Mouse (Mus musculus): ENCODE results near the gene Catsperd.

DNA sequence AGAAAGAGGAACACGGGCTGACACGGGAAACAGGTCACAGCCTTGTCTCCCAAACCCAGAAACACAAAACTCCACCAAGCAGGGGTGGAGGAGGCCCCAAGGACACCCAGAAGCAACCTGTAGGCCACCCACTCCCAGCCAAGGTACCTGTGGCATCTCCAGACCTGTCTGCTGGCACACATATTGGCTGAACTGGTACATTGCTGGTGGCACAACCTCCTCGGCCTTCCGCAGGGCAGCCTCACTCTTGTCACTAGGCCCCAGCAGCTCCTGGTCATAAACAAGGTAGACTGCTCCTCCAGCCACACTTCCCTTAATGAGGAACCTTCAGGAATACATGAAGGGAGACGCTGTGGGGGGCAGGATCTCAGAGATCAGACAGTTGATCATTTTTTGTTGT, 19.2 kb upstream of the Catsperd start:
- TF ChIP-seq HCFC1 (IDR thresholded peaks at IDR 0.05; ENCODE audit: borderline replicate concordance, insufficient read depth, low read length) (no peak), CHD2 (IDR thresholded peaks at IDR 0.05; ENCODE audit: low read depth, low read length) (no peak), MAFK (IDR thresholded peaks at IDR 0.05; ENCODE audit: insufficient read depth, low read depth, low read length) (no peak), ZNF384 (IDR thresholded peaks at IDR 0.05; ENCODE audit: low read depth, low read length) (no peak), ZC3H11A (IDR thresholded peaks at IDR 0.05; ENCODE audit: borderline replicate concordance, low read depth, low read length) (no peak)
